Mouse (Mus musculus): ENCODE results near the gene Ubl3.

GRCm38 (mm10) chr5:148501228-148501957 is 51.2 kb downstream of the Ubl3 start:
- TF ChIP-seq POLR2A (IDR thresholded peaks at IDR 0.05; ENCODE audit: borderline replicate concordance, extremely low read depth, insufficient read depth, insufficient read length, poor library complexity, severe bottlenecking), result no peak
- no peak for TF ChIP-seq CTCF (IDR thresholded peaks at IDR 0.05; ENCODE audit: borderline replicate concordance, extremely low read depth, insufficient read depth, insufficient read length)
